Mouse (Mus musculus) monocyte, adult 2 months (primary cell): ENCODE data around the gene Smc1a.
"Not testable (repeated sequence)": the region's sequence is repeated elsewhere in the genome, so short reads cannot be mapped to it uniquely, and the experiment has no call there.

Experiments used
- DNase-seq, 2 experiments: peaks; one replicate each; pipeline ENCODE4 v3.0.0; 2022; ENCODE audit warnings: low spot score in 2 of 2, low read depth in 1 of 2

The Smc1a gene

DNA sequence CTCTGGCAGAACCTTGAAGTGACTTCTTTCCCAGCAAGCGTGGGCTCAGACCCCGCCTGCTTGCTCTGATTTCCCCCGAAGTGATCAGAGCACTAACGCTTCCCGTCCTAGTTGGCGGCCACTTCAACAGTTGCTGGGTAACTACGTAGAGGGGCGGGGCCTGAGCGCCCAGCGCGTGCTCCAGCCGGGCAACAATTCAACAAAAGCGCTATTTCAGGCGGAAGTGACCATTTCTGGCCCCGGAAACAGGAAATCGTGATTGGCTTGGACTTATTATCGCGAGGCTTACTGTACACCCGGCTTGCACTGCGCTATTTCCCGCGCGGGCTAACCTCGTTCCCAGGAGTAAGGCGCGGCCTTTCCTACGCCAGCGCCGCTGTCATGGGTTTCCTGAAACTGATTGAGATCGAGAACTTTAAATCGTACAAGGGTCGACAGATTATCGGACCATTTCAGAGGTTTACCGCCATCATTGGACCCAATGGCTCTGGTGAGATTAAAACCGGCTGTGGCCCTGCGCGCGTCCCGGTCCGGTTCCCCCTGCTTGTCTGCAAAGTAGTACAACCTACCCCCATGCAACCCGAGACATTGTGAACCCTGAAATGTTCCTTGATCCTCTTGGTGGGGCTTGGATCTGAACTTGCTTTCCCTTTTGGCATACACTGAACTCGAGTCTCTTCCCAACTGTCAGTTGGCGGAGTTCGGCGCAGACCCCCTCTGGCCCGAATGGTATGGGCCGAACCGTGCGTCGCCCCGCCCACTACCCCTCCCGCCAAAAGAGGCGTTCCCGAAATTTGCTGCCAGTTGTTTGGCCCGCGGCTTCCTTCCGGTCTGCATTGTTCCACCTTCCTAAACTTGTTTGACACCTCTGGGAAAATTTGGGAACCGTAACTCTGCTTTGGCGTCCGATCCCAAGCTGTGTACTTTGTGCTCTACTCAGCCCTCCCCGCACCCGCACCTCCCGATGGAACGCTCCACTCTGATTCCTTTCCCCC lies at the start of gene Smc1a, which contains the start of gene Ribc1:
Gene Smc1a, plus strand, starts transcription at position 278 of the 995 bp plus-strand sequence.
Gene Ribc1, minus strand, starts transcription at position 145 of the 995 bp plus-strand sequence.
- peak; percentile 82 for DNase-seq

DNA sequence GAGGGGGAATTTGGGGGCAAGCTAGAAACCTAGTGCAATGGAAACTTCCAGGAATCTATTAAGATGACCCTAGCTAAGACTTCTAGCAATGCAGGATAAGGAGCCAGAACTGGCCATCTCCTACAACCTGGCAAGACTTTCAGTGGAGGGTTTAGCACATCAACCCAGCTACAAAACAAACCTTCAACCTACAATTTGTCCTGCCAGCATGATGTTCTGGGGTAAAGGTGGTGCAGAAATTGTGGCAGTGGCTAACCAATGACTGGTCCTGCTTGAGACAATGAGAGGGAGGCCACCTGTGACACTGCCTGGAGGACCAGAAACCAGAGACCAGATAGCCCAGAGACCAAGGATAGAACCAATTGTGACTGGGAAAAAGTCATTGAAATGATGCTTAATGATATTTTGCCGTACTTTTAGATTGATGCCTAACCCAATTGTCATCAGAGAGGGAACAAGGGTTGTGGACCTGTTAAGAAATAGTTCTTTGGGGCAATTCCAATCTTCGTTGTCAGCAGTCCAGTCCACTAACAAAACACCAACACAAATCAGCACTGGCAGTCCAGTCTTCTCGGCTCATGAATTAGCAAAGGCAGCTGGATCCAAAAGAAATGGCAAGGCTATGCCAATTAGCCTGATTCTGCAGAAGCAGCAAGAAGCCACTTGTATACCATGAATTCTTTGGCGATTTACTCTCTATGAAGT lies 17.1 kb upstream of the Smc1a start:
- DNase-seq = no peak

DNA sequence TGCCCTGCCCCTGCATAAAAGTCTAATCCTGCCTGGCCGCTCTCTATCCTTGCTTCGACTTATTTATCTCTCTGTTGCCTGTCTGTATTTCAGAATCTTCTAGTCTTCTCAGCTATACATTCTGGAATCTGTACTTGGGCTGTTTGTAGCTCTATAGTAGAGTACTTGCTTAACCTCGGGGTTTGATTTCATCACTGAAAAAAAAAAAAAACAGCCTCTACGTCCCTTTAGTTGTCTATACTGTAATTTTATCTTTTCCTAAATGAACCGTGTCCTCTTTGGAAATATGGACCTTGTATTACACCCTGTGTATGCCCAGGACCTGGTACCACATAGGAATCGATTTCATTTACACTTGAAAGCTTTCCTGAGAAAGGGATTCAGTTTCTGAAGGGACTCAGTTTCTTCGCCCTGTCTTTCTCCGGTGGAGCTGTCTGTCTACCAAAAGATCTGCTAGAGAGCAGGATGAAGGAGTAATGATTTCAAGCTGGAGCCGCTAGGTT lies 15.0 kb upstream of the Smc1a start:
- no peak for DNase-seq

DNA sequence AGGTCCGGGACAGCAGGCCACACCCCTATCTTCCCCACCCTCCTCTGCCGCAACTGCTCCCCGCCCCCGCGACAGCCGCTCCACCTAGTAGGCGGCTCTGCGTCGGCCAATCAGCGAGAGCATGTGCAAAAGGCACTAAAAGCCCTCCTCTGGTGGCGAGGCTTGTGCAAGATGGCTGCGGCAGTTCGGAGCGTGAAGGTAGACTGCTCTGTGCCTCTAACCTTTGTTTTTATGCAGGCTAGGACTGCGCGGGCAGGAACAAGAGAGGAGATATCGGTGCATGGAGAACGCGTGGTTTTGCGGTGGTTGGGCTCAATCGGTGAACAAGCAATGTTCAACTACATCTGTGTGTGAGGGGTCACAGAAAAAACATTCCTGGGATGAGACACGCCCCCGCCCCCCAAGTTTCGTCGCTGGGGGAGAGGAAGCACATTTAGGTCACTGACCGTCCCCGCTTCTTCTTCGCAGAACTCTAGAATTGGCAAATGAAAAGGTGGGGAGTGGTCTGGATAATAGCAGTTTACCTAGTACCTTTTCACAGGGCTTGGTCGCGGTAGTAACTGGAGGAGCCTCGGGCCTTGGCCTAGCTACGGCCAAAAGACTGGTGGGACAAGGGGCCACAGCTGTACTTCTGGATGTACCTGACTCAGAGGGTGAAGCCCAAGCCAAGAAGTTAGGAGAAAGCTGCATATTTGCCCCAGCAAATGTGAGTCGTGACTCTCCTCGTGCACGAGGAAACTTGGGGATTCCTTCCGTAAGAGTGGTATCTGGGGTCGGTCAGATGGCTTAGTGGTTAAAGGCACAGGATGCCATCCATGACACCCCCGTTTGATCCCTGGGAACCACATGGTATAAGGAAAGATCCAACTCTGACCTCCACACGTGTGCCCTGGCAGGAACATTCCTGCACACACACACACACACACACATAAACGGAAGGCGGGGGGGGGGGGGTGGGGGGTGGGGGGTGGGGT lies 14.2 kb upstream of the Smc1a start, which contains the start of gene Hsd17b10:
Gene Hsd17b10, plus strand, starts transcription at position 109 of the 974 bp plus-strand sequence.
- peak; percentile 28 to 37 for DNase-seq

DNA sequence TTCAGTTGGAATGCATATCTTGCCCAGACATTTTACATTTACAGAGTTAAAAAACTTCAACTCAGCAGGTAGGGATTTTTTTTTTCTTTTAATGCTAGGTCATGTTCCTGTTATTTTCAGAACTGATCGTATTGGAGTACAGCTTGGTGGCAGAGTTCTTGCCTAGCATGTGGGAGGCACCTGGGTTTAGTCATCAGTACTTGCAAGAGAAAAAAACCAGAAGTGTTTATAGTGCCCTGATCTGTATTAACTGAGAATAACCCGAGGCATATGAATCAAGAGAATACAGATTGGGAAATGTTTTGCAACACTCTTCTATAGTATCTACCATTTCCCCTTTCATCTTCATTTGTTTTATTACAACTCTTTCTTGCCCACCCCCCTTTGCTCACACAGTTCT lies 13.4 kb upstream of the Smc1a start:
- DNase-seq = no peak

DNA sequence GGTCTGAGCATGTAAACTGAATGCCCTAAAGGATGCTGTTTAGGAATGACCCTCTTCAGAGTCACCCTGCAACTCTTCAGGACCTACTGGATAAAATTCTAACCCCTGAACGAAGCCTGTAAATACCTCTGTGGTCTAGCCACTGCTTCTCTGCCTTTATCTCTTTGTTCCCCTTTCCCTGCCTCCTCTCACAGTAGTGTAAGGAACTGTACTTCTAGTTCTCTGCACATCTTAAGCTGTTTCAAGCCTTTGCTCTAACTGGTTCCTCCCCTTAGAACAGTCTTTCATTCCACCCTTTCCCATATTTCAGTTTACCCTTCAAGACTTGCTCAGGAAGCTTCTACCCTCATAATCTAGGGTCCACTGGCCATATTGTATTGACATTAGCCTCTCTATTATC lies 8.4 kb upstream of the Smc1a start:
- DNase-seq = no peak

DNA sequence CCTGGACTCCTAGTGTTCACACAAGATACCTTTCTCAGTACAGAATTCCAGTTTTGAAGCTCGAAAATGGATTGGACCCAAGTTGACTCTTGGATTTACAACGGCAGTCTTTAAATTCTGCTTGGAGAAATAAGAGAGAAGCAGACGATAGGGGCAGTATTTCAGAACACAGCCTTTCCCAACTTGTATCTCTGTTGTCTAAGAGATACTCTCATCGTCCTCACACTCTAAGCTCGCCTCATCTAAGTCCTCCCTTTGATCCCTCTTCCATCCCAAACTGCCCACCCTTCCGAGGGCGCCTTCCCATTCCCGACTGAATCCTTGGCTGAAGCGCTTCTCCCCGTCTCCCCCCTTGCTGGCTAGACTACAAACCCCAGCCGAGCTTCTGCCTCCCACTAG lies 477 bp upstream of the Smc1a start:
- no peak for DNase-seq

DNA sequence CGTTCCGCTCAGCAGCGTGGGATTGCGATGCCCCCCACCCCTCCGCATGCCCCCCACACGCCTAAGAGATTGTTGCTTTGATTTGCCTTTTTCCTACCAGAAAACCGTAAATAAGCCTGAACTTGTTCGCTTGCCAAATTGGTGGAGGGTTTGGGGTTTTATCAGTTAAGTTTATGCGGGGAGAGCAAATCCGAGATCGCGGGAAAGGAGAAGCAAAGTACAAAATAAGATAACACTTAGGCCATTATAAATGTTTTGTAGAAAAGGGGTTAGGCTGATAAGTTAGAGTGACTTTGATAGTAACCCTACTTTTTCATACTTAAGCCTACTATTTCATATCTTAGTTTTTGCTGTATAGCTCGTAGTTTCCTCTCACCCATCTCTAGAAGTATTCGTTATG lies 958 bp downstream of the Smc1a start:
- DNase-seq = no peak

DNA sequence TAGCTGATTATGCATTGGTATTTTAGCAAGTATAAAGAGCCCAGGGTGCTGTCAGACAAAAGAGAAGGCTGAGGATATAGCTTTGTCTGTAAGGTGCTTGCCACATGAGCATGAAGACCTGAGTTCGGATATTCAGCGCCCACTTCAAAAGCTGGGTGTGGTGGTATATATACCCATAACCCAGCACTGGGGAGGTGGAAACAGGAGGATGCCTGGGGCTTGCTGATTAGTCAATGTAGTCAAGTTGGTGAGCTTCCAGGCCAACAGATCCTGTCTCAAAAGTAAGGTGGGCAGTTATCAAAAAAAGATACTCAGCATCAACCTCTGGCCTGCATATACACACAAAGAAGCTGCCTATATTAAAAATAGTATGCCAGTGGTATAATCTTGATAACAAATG lies 3.1 kb downstream of the Smc1a start:
- DNase-seq = no peak

DNA sequence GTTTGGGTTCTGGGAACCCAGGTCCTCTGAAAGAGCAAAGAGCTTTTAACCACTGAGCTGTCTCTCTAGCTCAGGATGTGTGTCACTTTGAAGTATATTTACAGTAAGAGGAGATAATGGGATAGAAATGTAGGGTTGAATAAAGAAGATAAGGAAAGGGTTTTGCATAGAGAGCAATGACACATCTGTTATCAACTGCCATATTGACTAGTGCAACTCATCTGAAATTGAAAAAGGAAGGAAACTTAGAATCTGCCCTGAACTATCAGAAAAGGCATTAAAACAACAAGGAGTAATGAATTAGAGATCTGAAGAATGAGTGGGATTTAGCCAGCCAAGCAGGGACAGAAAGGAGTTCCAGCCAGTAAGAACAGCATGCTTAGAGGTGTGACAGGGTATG lies 23.6 kb downstream of the Smc1a start:
- DNase-seq = no peak

DNA sequence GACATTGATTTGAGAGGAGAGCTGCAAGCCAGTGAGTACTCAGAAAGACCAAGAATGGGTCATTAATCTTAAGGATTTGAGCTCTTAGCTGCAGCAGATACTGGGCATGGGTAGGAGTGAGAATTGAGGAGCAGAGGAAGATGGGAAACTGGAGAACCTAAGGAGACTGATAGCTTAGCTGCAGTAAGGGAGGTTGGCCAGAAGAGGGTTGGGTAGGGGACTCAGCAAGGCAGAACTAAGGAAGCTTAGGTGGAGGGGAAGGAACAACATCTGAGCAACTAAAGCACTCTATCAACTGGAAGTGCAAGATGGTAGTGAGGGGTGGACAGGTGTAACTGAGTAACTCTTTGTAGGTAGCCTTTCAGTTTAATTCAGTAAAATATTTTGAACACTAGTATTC lies 31.0 kb downstream of the Smc1a start:
- DNase-seq = no peak

DNA sequence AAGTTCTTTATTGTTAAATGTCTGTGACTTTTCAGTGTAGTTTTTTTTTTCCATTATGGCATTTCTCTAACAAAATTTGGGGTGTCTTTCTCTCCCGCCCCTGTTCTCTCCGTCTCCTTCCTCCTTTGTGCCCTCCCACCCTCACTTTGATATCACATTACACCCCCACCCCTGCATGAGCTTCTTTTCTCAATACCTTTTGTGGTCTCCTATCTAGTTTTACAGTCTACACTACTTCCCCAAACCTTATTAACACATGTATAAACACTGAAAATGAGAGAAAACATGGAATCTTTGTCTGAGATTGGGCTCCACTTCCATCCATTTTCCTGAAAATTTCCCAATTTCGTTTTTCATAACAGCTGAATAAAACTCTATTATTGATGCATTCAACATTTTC lies 36.3 kb downstream of the Smc1a start:
- DNase-seq = no peak

DNA sequence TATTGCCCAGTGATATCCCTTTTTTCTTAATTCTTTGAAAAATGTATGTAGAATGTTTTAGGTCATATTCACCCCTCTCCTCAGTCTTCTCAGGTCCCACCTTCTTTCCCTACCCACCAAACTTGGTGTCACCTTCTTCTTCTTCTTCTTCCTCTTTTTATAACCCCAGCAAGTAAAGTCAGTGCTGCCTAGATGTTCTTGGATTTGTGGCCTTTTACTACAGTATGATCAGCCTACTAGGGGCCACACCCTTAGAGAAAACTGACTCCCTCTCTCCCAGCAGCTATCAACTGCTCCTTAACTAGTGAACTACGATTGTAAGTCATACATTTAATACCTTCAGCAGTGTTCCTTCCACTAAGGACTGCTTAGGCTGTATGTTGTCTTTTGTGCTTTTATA lies 37.9 kb downstream of the Smc1a start:
- DNase-seq = no peak

DNA sequence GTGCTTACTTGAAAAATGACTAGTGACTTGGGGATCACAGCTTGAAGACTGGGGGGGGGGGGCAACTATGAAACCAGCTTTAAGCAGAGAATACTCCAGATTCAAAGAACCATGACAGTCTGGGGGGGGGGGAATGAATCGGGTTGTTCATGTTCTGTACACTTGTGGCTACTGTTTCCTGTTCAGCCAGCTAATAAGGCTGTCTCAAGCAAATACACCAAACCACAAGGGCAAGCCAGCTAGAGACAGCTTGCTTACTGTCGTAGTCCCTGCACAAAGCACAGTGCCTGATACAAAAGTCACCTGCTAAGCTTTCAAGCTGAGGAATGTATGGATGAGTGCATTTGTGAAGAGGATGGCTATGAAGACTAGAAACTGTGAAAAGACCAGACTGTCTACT lies 49.4 kb downstream of the Smc1a start:
- no peak for DNase-seq

DNA sequence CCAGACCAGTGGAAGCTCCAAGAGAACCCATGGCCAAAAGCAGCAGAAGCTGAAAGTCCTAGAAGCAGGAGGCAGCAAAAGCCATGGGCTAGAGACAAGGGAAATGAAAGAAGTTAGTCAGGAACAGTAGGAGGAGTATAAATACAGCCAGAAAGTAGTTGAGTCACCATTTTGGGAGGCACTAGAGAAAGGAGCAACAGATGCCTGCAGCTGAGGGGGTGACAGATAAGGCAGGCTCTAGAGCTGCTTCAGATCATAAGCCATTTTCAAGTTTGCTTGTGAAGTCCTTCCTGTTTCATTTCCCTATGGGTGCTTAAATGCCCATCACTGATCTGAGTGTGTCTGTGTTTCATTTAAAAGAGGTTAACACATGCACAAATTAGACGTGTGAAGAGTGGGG lies 51.6 kb downstream of the Smc1a start:
- DNase-seq = no peak

DNA sequence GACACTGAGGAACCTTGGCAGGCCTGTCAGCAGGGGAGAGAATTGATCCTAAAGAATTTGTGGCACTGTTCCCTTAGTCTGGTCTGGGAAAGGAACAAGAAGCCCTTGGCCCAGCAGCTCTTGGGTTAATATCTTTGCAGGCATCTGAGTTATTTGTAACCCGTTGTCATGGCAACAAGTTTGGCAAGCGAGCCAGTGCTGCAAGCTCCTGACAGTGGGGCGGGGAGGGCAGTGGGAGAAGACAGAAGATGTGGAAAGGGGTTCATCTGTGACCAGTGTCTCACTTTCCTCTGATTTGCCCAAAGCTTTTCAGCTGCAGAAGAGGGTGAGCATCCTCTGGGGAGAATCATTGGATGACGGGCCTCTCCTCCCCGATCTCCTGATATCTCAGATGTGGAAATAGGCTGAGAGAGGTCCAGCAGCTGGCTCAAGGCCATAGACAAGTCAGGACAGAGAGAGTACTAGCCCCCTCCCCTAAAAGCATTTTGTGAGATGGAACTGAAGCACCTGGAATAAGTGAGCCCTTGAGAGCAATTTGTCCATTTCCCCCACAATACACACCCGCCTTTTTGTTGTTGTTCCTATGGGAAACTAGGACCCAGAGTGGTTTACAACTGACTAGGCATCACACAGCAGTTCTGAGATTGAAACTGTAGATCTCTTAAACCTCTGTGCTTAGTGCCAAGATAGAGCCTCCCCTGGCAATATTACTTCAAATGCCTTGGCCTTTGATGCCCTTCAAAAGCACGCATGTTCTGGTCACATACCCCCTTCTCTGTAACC lies 73.8 kb downstream of the Smc1a start:
- not testable (repeated sequence) for DNase-seq

DNA sequence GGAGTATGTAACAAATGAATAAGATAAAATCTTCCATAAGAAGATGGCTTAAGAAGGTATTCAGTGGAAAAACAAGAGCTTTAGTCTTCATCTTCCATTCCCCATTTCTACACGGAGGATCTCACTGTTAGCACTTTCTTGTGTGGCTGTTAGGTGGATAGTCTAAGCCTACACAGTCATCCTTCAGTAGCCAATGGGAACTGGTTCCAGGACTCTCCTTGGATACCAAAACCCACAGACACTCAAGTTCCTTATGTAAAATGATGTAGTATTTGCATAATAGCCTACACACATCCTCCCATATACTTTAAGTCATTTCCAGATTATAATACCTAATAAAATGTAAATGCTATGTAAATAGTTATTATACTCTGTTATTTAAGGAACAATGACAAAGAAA lies 81.3 kb downstream of the Smc1a start:
- no peak for DNase-seq
